Mouse (Mus musculus) liver, embryonic 13.5 days (tissue): ENCODE results near the gene Tns1. TPM values are rescaled to one million over a fixed set of nuclear protein-coding genes. Genes with fewer than 3 reads are reported as not detected.
"Not testable (repeated sequence)": the region's sequence is repeated elsewhere in the genome, so short reads cannot be mapped to it uniquely, and the experiment has no call there.

Experiments used
- ATAC-seq: fragments of 200-750 bp; cut with Nextera tagmentation; 2 replicates; pipeline ENCODE4 v1.8.0; 2017; ENCODE audit warnings: low read depth, mild to moderate bottlenecking, moderate number of reproducible peaks, moderate library complexity
- DNase-seq: peaks from one replicate; pipeline ENCODE4 v3.0.0; 2022
- H3K27ac ChIP-seq: fragments of 300-500 bp; sonication (generic); 2 replicates; pipeline ENCODE4 v1.5.1; 2015; ENCODE audit warnings: moderate library complexity, mild to moderate bottlenecking, inconsistent platforms
- H3K27me3 ChIP-seq: fragments of 300-500 bp; sonication (generic); 2 replicates; pipeline ENCODE4 v1.6.1; 2015; ENCODE audit warnings: mild to moderate bottlenecking, inconsistent platforms
- H3K36me3 ChIP-seq: fragments of 300-500 bp; sonication (generic); 2 replicates; pipeline ENCODE4 v1.6.1; 2015; ENCODE audit warnings: mild to moderate bottlenecking, inconsistent platforms
- H3K4me1 ChIP-seq: fragments of 300-500 bp; sonication (generic); replicated peaks from 2 replicates; pipeline ENCODE4 v1.6.1; 2015; ENCODE audit warnings: inconsistent platforms
- H3K4me2 ChIP-seq: fragments of 300-500 bp; sonication (generic); 2 replicates; pipeline ENCODE4 v1.6.1; 2015; ENCODE audit warnings: inconsistent platforms, mild to moderate bottlenecking, moderate library complexity
- H3K4me3 ChIP-seq: fragments of 300-500 bp; sonication (generic); replicated peaks from 2 replicates; pipeline ENCODE4 v1.5.1; 2015; ENCODE audit warnings: mild to moderate bottlenecking, inconsistent platforms
- H3K9ac ChIP-seq: fragments of 300-500 bp; sonication (generic); 2 replicates; pipeline ENCODE4 v1.6.1; 2015; ENCODE audit warnings: mild to moderate bottlenecking, inconsistent platforms
- H3K9me3 ChIP-seq: fragments of 300-500 bp; sonication (generic); replicated peaks from 2 replicates; pipeline ENCODE4 v1.6.1; 2016; ENCODE audit warnings: inconsistent platforms
- WGBS: fragments of 180-500 bp; shearing (Covaris S2); methylation state at CpG from one replicate; pipeline ENCODE4 v1.1.7; 2015; ENCODE audit not compliant: insufficient replicate concordance; 5-methylcytosine and 5-hydroxymethylcytosine counted together
- polyA plus RNA-seq: library from polyadenylated mRNA; unstranded; fragments of >200 nt; fragmentation: Nextera tagmentation; extraction: Ambion mirVana; gene quantifications from 2 replicates; pipeline ENCODE4 v1.2.1, GENCODE M21; 2015

Tns1 gene
- polyA plus RNA-seq: 11.3 and 11.7 TPM in 2 replicates

- Histone ChIP-seq H3K4me3 (peak within 1 kb of the TSS; percentile 56), H3K27ac (no peak within 1 kb of the TSS), H3K9ac (peak within 1 kb of the TSS; percentile 59), H3K4me2 (peak within 1 kb of the TSS; percentile 76), H3K36me3 (no peaks in the 10 kb centered on the region), H3K9me3 (no peaks in the 10 kb centered on the region), H3K4me1 (peaks cover 13% of the 10 kb centered on the region), H3K27me3 (peaks cover 72% of the 10 kb centered on the region)
- peak; percentile 13 for DNase-seq
- peak; percentile 45 for ATAC-seq
- 1% methylated on average over 84 of the region's 84 CpGs for WGBS
Measured at GRCm38 (mm10) chr1:74124021-74124981, at the start of gene Tns1. Gene Tns1 (minus strand): TSS chr1:74124449.

- 6% methylated on average over 3 of the region's 3 CpGs for WGBS
- no peak overlapping the region for H3K9ac ChIP-seq
- H3K9me3 ChIP-seq: no peaks in the 10 kb centered on the region
- no peak overlapping the region for H3K4me2 ChIP-seq
- no peak overlapping the region for H3K27ac ChIP-seq
- H3K36me3 ChIP-seq: no peaks in the 10 kb centered on the region
- H3K4me3 ChIP-seq: no peak overlapping the region
- H3K27me3 ChIP-seq: no peaks in the 10 kb centered on the region
- no peak for ATAC-seq
- DNase-seq: no peak
- peaks cover 11% of the 10 kb centered on the region for H3K4me1 ChIP-seq
Measured at GRCm38 (mm10) chr1:74172722-74173121, 48.5 kb upstream of the Tns1 start.

- Histone ChIP-seq H3K4me1 (peaks cover 4% of the 10 kb centered on the region), H3K4me2 (no peak overlapping the region), H3K4me3 (no peak overlapping the region), H3K27ac (no peak overlapping the region), H3K36me3 (no peaks in the 10 kb centered on the region), H3K9ac (no peak overlapping the region), H3K27me3 (no peaks in the 10 kb centered on the region), H3K9me3 (no peaks in the 10 kb centered on the region)
- ATAC-seq (no peak), DNase-seq (no peak)
- WGBS: 73% methylated on average over 3 of the region's 3 CpGs
Measured at GRCm38 (mm10) chr1:74169721-74170120, 45.5 kb upstream of the Tns1 start.

GRCm38 (mm10) chr1:74167136-74167535 lies 42.9 kb upstream of the Tns1 start:
- no peaks in the 10 kb centered on the region for H3K9me3 ChIP-seq
- no peaks in the 10 kb centered on the region; the same call in 1 of the 2 replicates for H3K4me1 ChIP-seq
- DNase-seq: no peak
- H3K4me2 ChIP-seq: no peak overlapping the region
- H3K4me3 ChIP-seq: no peak overlapping the region
- no peaks in the 10 kb centered on the region for H3K36me3 ChIP-seq
- H3K27me3 ChIP-seq: no peaks in the 10 kb centered on the region
- no peak overlapping the region for H3K9ac ChIP-seq
- whole genome bisulfite sequencing: 56% methylated on average over 5 of the region's 5 CpGs
- no peak for ATAC-seq
- H3K27ac ChIP-seq: no peak overlapping the region

- Histone ChIP-seq H3K9me3 (no peaks in the 10 kb centered on the region), H3K27me3 (no peaks in the 10 kb centered on the region), H3K27ac (no peak overlapping the region), H3K4me1 (peaks cover 9% of the 10 kb centered on the region; the same call in 1 of the 2 replicates), H3K9ac (no peak overlapping the region), H3K4me3 (no peak overlapping the region), H3K4me2 (no peak overlapping the region), H3K36me3 (no peaks in the 10 kb centered on the region)
- ATAC-seq: no peak
- WGBS: 45% methylated on average over 2 of the region's 2 CpGs
- no peak for DNase-seq
Measured at GRCm38 (mm10) chr1:74160036-74160435, 35.8 kb upstream of the Tns1 start.

GRCm38 (mm10) chr1:74159613-74160012 lies 35.4 kb upstream of the Tns1 start:
- H3K4me1 ChIP-seq, H3K9me3 ChIP-seq, DNase-seq, H3K4me2 ChIP-seq, H3K27me3 ChIP-seq, H3K4me3 ChIP-seq, ATAC-seq, H3K36me3 ChIP-seq, H3K27ac ChIP-seq, H3K9ac ChIP-seq: not testable (repeated sequence)
- WGBS: 42% methylated on average over 5 of the region's 5 CpGs

GRCm38 (mm10) chr1:74156381-74156910 lies 32.2 kb upstream of the Tns1 start:
- WGBS: 22% methylated on average over 14 of the region's 14 CpGs
- no peak overlapping the region for H3K9ac ChIP-seq

GRCm38 (mm10) chr1:74155435-74156012 lies 31.3 kb upstream of the Tns1 start:
- Histone ChIP-seq H3K27me3 (no peaks in the 10 kb centered on the region), H3K9ac (no peak overlapping the region), H3K4me3 (no peak overlapping the region), H3K4me2 (no peak overlapping the region), H3K4me1 (peaks cover 19% of the 10 kb centered on the region), H3K27ac (no peak overlapping the region), H3K9me3 (no peaks in the 10 kb centered on the region), H3K36me3 (no peaks in the 10 kb centered on the region)
- ATAC-seq (no peak), DNase-seq (no peak)
- 36% methylated on average over 6 of the region's 6 CpGs for WGBS

More at GRCm38 (mm10) chr1:74156381-74156910, 32.2 kb upstream of the Tns1 start:
- no peak overlapping the region for H3K4me2 ChIP-seq
- no peaks in the 10 kb centered on the region for H3K27me3 ChIP-seq
- no peak for DNase-seq
- H3K9me3 ChIP-seq: no peaks in the 10 kb centered on the region
- H3K4me1 ChIP-seq: peaks cover 11% of the 10 kb centered on the region
- H3K36me3 ChIP-seq: no peaks in the 10 kb centered on the region
- no peak overlapping the region for H3K27ac ChIP-seq
- H3K4me3 ChIP-seq: no peak overlapping the region; the same call in 1 of the 2 replicates
- ATAC-seq: no peak

- Histone ChIP-seq H3K27me3 (no peaks in the 10 kb centered on the region), H3K36me3 (no peaks in the 10 kb centered on the region), H3K4me3 (no peak within 1 kb of the TSS), H3K4me2 (no peak within 1 kb of the TSS), H3K9me3 (no peaks in the 10 kb centered on the region), H3K9ac (no peak within 1 kb of the TSS), H3K27ac (no peak within 1 kb of the TSS), H3K4me1 (peaks cover 19% of the 10 kb centered on the region)
- WGBS: 26% methylated on average over 8 of the region's 8 CpGs
- DNase-seq: no peak
- ATAC-seq: no peak
Measured at GRCm38 (mm10) chr1:74153461-74154184, 29.4 kb upstream of the Tns1 start, which contains the start of gene Cxcr2. Gene Cxcr2 (plus strand): TSS chr1:74153989.

- no peak for DNase-seq
- Histone ChIP-seq H3K27ac (no peak overlapping the region), H3K9me3 (no peaks in the 10 kb centered on the region), H3K4me3 (no peak overlapping the region), H3K4me1 (peaks cover 33% of the 10 kb centered on the region), H3K36me3 (no peaks in the 10 kb centered on the region), H3K27me3 (no peaks in the 10 kb centered on the region), H3K4me2 (no peak overlapping the region), H3K9ac (no peak overlapping the region)
- WGBS: 10% methylated on average over 3 of the region's 3 CpGs
- no peak for ATAC-seq
Measured at GRCm38 (mm10) chr1:74151091-74151490, 26.8 kb upstream of the Tns1 start.

GRCm38 (mm10) chr1:74150101-74150500 lies 25.9 kb upstream of the Tns1 start:
- H3K9ac ChIP-seq: no peak overlapping the region
- 61% methylated on average over 3 of the region's 3 CpGs for WGBS
- no peaks in the 10 kb centered on the region for H3K27me3 ChIP-seq
- H3K4me1 ChIP-seq: peaks cover 31% of the 10 kb centered on the region
- H3K36me3 ChIP-seq: no peaks in the 10 kb centered on the region
- no peak for DNase-seq
- no peak overlapping the region for H3K4me3 ChIP-seq
- no peaks in the 10 kb centered on the region for H3K9me3 ChIP-seq
- ATAC-seq: no peak
- no peak overlapping the region for H3K4me2 ChIP-seq
- no peak overlapping the region for H3K27ac ChIP-seq
